Mouse (Mus musculus) adrenal gland, postnatal 25 days (tissue): Measurements from ENCODE around the gene Mia2. TPM values are rescaled to one million over a fixed set of nuclear protein-coding genes. Genes with fewer than 3 reads are reported as not detected.

ENCODE experiments used
- microRNA-seq, 2 experiments: library from miRNA; unstranded; fragments of <30 nt; microRNA quantifications; one replicate each; pipeline ENCODE4 v1.2.0; 2021
- total RNA-seq: library from RNA; stranded (reverse); gene quantifications from 2 replicates; pipeline ENCODE4 v1.2.3, GENCODE M21; 2021

The Mia2 gene
- total RNA-seq, 1 experiment from 2014 or later = 165 TPM

Small RNAs within 50 kb of the gene (microRNA-seq; reads per million reads assigned to microRNA genes)
- 0 reads per million in 2 experiments for gene Gm27284

Other genes with a start within 250 kb of the Mia2 start
- 41.1 and 50.2 TPM in 2 replicates for gene Sec23a, start 83.8 kb upstream of the Mia2 start, total RNA-seq
- gene Gemin2, start 82.4 kb upstream of the Mia2 start, total RNA-seq = 10.6 and 15.7 TPM in 2 replicates
- gene Trappc6b, start 34.3 kb upstream of the Mia2 start, total RNA-seq = 85.8 and 96.1 TPM in 2 replicates
- gene Pnn, start 28.9 kb upstream of the Mia2 start, total RNA-seq = 56.2 and 56.3 TPM in 2 replicates
- 29.2 and 43.3 TPM in 2 replicates for gene Fbxo33, start 123.9 kb downstream of the Mia2 start, total RNA-seq